Mouse (Mus musculus) neural tube, embryonic 13.5 days (tissue): Measurements from ENCODE around the gene Hspd1. TPM values are rescaled to one million over a fixed set of nuclear protein-coding genes. Genes with fewer than 3 reads are reported as not detected.

Experiments
- ATAC-seq: fragments of 200-750 bp; cut with Nextera tagmentation; 2 replicates; pipeline ENCODE4 v1.8.0; 2017; ENCODE audit warnings: low read depth, mild to moderate bottlenecking, moderate TSS enrichment, moderate library complexity
- H3K27ac ChIP-seq: fragments of 300-500 bp; sonication (generic); replicated peaks from 2 replicates; pipeline ENCODE4 v1.5.1; 2015; ENCODE audit warnings: moderate library complexity, mild to moderate bottlenecking, inconsistent platforms
- H3K27me3 ChIP-seq: fragments of 300-500 bp; sonication (generic); 2 replicates; pipeline ENCODE4 v1.6.1; 2015; ENCODE audit warnings: mild to moderate bottlenecking, inconsistent platforms
- H3K36me3 ChIP-seq: fragments of 300-500 bp; sonication (generic); 2 replicates; pipeline ENCODE4 v1.6.1; 2015; ENCODE audit warnings: mild to moderate bottlenecking, inconsistent platforms
- H3K4me1 ChIP-seq: fragments of 300-500 bp; sonication (generic); replicated peaks from 2 replicates; pipeline ENCODE4 v1.6.1; 2015; ENCODE audit warnings: inconsistent platforms
- H3K4me2 ChIP-seq: fragments of 300-500 bp; sonication (generic); 2 replicates; pipeline ENCODE4 v1.6.1; 2015; ENCODE audit warnings: inconsistent platforms, mild to moderate bottlenecking, moderate library complexity
- H3K4me3 ChIP-seq: fragments of 300-500 bp; sonication (generic); 2 replicates; pipeline ENCODE4 v1.5.1; 2015; ENCODE audit warnings: mild to moderate bottlenecking, inconsistent platforms
- H3K9ac ChIP-seq: fragments of 300-500 bp; sonication (generic); 2 replicates; pipeline ENCODE4 v1.6.1; 2015; ENCODE audit warnings: moderate library complexity, mild to moderate bottlenecking, inconsistent platforms
- H3K9me3 ChIP-seq: fragments of 300-500 bp; sonication (generic); 2 replicates; pipeline ENCODE4 v1.6.1; 2016; ENCODE audit warnings: inconsistent platforms
- WGBS: fragments of 180-500 bp; shearing (Covaris S2); methylation state at CpG from one replicate; pipeline ENCODE4 v1.1.7; 2015; 5-methylcytosine and 5-hydroxymethylcytosine counted together
- polyA plus RNA-seq: library from polyadenylated mRNA; unstranded; fragments of >200 nt; fragmentation: Nextera tagmentation; extraction: Ambion mirVana; gene quantifications from 2 replicates; pipeline ENCODE4 v1.2.1, GENCODE M21; 2015

Gene Hspd1
- polyA plus RNA-seq, 1 experiment from 2014 or later = 274 TPM

GRCm38 (mm10) chr1:55027966-55028365, 60.1 kb downstream of the Hspd1 start:
- peak; percentile 12; the same call in 1 of the 2 replicates for ATAC-seq
- Histone ChIP-seq H3K4me3 (peak overlapping the region; percentile 98), H3K27me3 (no peaks in the 10 kb centered on the region), H3K9ac (no peak overlapping the region; the same call in 1 of the 2 replicates), H3K9me3 (no peaks in the 10 kb centered on the region), H3K36me3 (no peaks in the 10 kb centered on the region), H3K4me1 (peaks cover 27% of the 10 kb centered on the region), H3K4me2 (peak overlapping the region; percentile 95), H3K27ac (0 out of 2 replicates have a peak overlapping the region, but pooled peaks have one; percentile 84)
- 92% methylated on average over 1 of the region's 1 CpGs for WGBS

Other genes starting within 250 kb of the Hspd1 start
- 16.7 and 24.2 TPM in 2 replicates for gene Ankrd44, start 161.9 kb downstream of the Hspd1 start, polyA plus RNA-seq
- gene Sf3b1, start 60.8 kb downstream of the Hspd1 start, polyA plus RNA-seq = 301 and 356 TPM in 2 replicates
- gene Coq10b, start 35.5 kb downstream of the Hspd1 start, polyA plus RNA-seq = 32.5 and 34.0 TPM in 2 replicates
- 286 and 293 TPM in 2 replicates for gene Hspe1, start 111 bp downstream of the Hspd1 start, polyA plus RNA-seq
- 187 and 204 TPM in 2 replicates for gene Mob4, start 43.0 kb upstream of the Hspd1 start, polyA plus RNA-seq
- gene Rftn2, start 138.5 kb upstream of the Hspd1 start, polyA plus RNA-seq = 9.4 and 12.7 TPM in 2 replicates
- 2.4 and 2.6 TPM in 2 replicates for gene Mars2, start 148.9 kb upstream of the Hspd1 start, polyA plus RNA-seq